Comparison of ENCODE assay signal across 10 mouse cellular contexts in genomic region chr19:43384346-43384977, GRCm38 (mm10). TPM values are rescaled to one million over a fixed set of nuclear protein-coding genes. Genes with fewer than 3 reads are reported as not detected.
DNase-seq lines count a peak whose midpoint lies in the region; ATAC-seq and TF ChIP-seq lines count a peak whose summit lies in the region.
"Had no signal": no experiment of that assay in that cellular context is flagged by ENCODE, and none has a peak within 500 bp of the region (broad histone marks: within the 10 kb centered on the region; RNA-seq: fewer than 3 reads in every experiment).

No protein-coding gene starts in this region.

- no peaks in the 10 kb centered on the region for H3K79me2 ChIP-seq in heart, adult 2 months (replicated peaks; ENCODE audit: control insufficient read depth, insufficient read depth, low read length)

- TF ChIP-seq CTCF in heart, adult 2 months (IDR thresholded peaks at IDR 0.05) = no peak
- TF ChIP-seq CTCF in ES-Bruce4 (IDR thresholded peaks at IDR 0.05; ENCODE audit: low read depth, low read length) = no peak

- H3K36me3 ChIP-seq in heart, adult 2 months (ENCODE audit: control insufficient read depth, insufficient read depth, low read length) = no peaks in the 10 kb centered on the region
- no peaks in the 10 kb centered on the region for H3K36me3 ChIP-seq in ES-Bruce4 (ENCODE audit: control insufficient read depth, insufficient read depth, low read length, poor library complexity, severe bottlenecking)
- H3K36me3 ChIP-seq in forebrain, embryonic 16.5 days (ENCODE audit: control insufficient read depth, insufficient read depth) = no peaks in the 10 kb centered on the region
- H3K36me3 ChIP-seq in liver, embryonic 13.5 days = no peaks in the 10 kb centered on the region

- intact Hi-C loops in heart, adult 2 months (cut with DNase I) = no loop called here
- intact Hi-C loops in heart, postnatal 14 days (cut with DNase I) = no loop called here

- H3K9me3 ChIP-seq in ES-Bruce4 (replicated peaks; ENCODE audit: control insufficient read depth, insufficient read depth, low read length, poor library complexity, severe bottlenecking) = no peaks in the 10 kb centered on the region
- H3K9me3 ChIP-seq in forebrain, embryonic 16.5 days (ENCODE audit: control insufficient read depth, low read length) = no peaks in the 10 kb centered on the region
- H3K9me3 ChIP-seq in liver, embryonic 13.5 days (replicated peaks) = no peaks in the 10 kb centered on the region

- TF ChIP-seq EP300 in heart, adult 2 months (IDR thresholded peaks at IDR 0.05; ENCODE audit: insufficient read depth, low read depth, low read length) = no peak
- no peak for TF ChIP-seq EP300 in ES-Bruce4 (IDR thresholded peaks at IDR 0.05; ENCODE audit: insufficient read depth, low read depth, low read length)

- ATAC-seq in forebrain, embryonic 16.5 days = no peak
- ATAC-seq in liver, embryonic 13.5 days (ENCODE audit: low read depth) = no peak

- DNase-seq in heart, adult 2 months = no peak
- no peak for DNase-seq in heart, postnatal 14 days
- no peak for DNase-seq in liver, embryonic 13.5 days
- DNase-seq in cerebellum, adult 18-20 months = no peak
- DNase-seq in thymus, adult 18-20 months = no peak
- DNase-seq in urinary bladder, adult 18-20 months (ENCODE audit: low spot score in 2 of 2) = no peak

- WGBS in heart, adult 2 months = 10% methylated on average over 19 of the region's 19 CpGs
- 2% methylated on average over 19 of the region's 19 CpGs for WGBS in forebrain, embryonic 16.5 days
- WGBS in liver, embryonic 13.5 days (ENCODE audit: insufficient replicate concordance) = 5% methylated on average over 19 of the region's 19 CpGs

- H3K27me3 ChIP-seq in heart, adult 2 months (ENCODE audit: control insufficient read depth, insufficient read depth, low read length) = peaks cover 14% of the 10 kb centered on the region
- peaks cover 28% of the 10 kb centered on the region for H3K27me3 ChIP-seq in ES-Bruce4 (ENCODE audit: control insufficient read depth, insufficient read depth, low read length, poor library complexity, severe bottlenecking)
- peaks cover 59% of the 10 kb centered on the region for H3K27me3 ChIP-seq in forebrain, embryonic 16.5 days (replicated peaks; ENCODE audit: control insufficient read depth, insufficient read depth, low read length)
- H3K27me3 ChIP-seq in liver, embryonic 13.5 days = peaks cover 73% of the 10 kb centered on the region

- H3K4me3 ChIP-seq in heart, adult 2 months = peak overlapping the region; percentile 27
- H3K4me3 ChIP-seq in ES-Bruce4 (ENCODE audit: low read depth, low read length) = peak overlapping the region; percentile 40
- peak overlapping the region; percentile 4 for H3K4me3 ChIP-seq in forebrain, embryonic 16.5 days (replicated peaks; ENCODE audit: low read length)
- H3K4me3 ChIP-seq in liver, embryonic 13.5 days (replicated peaks) = no peak overlapping the region
- H3K4me3 ChIP-seq: erythroblast, embryonic 14.5 days had no signal

- H3K9ac ChIP-seq in heart, adult 2 months (ENCODE audit: low read depth, low read length) = no peak overlapping the region
- peak overlapping the region; percentile 34; the same call in 1 of the 2 replicates for H3K9ac ChIP-seq in ES-Bruce4 (ENCODE audit: low read depth, poor library complexity, severe bottlenecking)
- H3K9ac ChIP-seq in forebrain, embryonic 16.5 days (replicated peaks; ENCODE audit: low read depth, low read length) = no peak overlapping the region
- no peak overlapping the region for H3K9ac ChIP-seq in liver, embryonic 13.5 days

- TF ChIP-seq POLR2A in heart, adult 2 months (IDR thresholded peaks at IDR 0.05; ENCODE audit: insufficient read depth, low read depth, low read length) = no peak
- no peak for TF ChIP-seq POLR2A in ES-Bruce4 (IDR thresholded peaks at IDR 0.05; ENCODE audit: insufficient read depth, low read length)

- peak overlapping the region; percentile 29 for H3K4me2 ChIP-seq in forebrain, embryonic 16.5 days (ENCODE audit: low read length)
- H3K4me2 ChIP-seq in liver, embryonic 13.5 days = 0 out of 2 replicates have a peak overlapping the region, but pooled peaks have one; percentile 1

- no peaks in the 10 kb centered on the region for H3K4me1 ChIP-seq in heart, adult 2 months (ENCODE audit: control insufficient read depth, insufficient read depth, low read length)
- no peaks in the 10 kb centered on the region for H3K4me1 ChIP-seq in ES-Bruce4 (ENCODE audit: control insufficient read depth, insufficient read depth, low read length)
- peaks cover 24% of the 10 kb centered on the region for H3K4me1 ChIP-seq in forebrain, embryonic 16.5 days (replicated peaks; ENCODE audit: control insufficient read depth, insufficient read depth, low read length)
- H3K4me1 ChIP-seq in liver, embryonic 13.5 days (replicated peaks) = no peaks in the 10 kb centered on the region

- H3K27ac ChIP-seq in heart, adult 2 months = no peak overlapping the region
- no peak overlapping the region for H3K27ac ChIP-seq in ES-Bruce4 (ENCODE audit: insufficient read depth, low read length)
- no peak overlapping the region for H3K27ac ChIP-seq in forebrain, embryonic 16.5 days (ENCODE audit: low read length)
- no peak overlapping the region for H3K27ac ChIP-seq in liver, embryonic 13.5 days

RNA-seq across cellular contexts. Expression of gene Hpse2, which starts 3.7 kb away (rescaled TPM):
- total RNA-seq in heart, adult 2 months (2021) = under 1 TPM in 1 of 2 experiments, not detected in 1; 0.25 TPM
- polyA plus RNA-seq in heart, adult 2 months (2012; rRNA removed) = 0.03 and 0.14 TPM in 2 replicates
- total RNA-seq in heart, postnatal 14 days (2021) = under 1 TPM; 0.22 to 0.44 TPM
- polyA plus RNA-seq in ES-Bruce4 (2011; ENCODE audit: insufficient read depth, insufficient read length, low read depth, missing spikeins) = not detected in 2 replicates
- polyA plus RNA-seq in forebrain, embryonic 16.5 days (2015; fragmentation: Nextera tagmentation; extraction: Ambion mirVana) = 0.11 and 0.13 TPM in 2 replicates
- polyA plus RNA-seq in liver, embryonic 13.5 days (2015; fragmentation: Nextera tagmentation; extraction: Ambion mirVana) = 0.02 TPM in 1 of 2 replicates, not detected in the other
- total RNA-seq: left cerebral cortex, adult 18-20 months had no signal
- polyA plus RNA-seq: erythroblast, embryonic 14.5 days had no signal

RNA-seq across cellular contexts. Expression of gene Cnnm1, which starts 55.8 kb away (rescaled TPM):
- total RNA-seq in heart, adult 2 months (2021) = under 1 TPM; 0.05 TPM
- polyA plus RNA-seq in heart, adult 2 months (2012; rRNA removed) = 0.03 and 0.04 TPM in 2 replicates
- total RNA-seq in heart, postnatal 14 days (2021) = under 1 TPM; 0.07 TPM
- 0.87 and 1.5 TPM in 2 replicates for polyA plus RNA-seq in ES-Bruce4 (2011; ENCODE audit: insufficient read depth, insufficient read length, low read depth, missing spikeins)
- polyA plus RNA-seq in forebrain, embryonic 16.5 days (2015; fragmentation: Nextera tagmentation; extraction: Ambion mirVana) = 1.8 and 2.1 TPM in 2 replicates
- polyA plus RNA-seq in liver, embryonic 13.5 days (2015; fragmentation: Nextera tagmentation; extraction: Ambion mirVana) = 0.07 and 0.37 TPM in 2 replicates
- polyA plus RNA-seq: erythroblast, embryonic 14.5 days had no signal
